Mouse (Mus musculus): ENCODE measurements around the gene Tktl1. TPM values are rescaled to one million over a fixed set of nuclear protein-coding genes. Genes with fewer than 3 reads are reported as not detected.

Gene Tktl1
- polyA plus RNA-seq, 1 experiment: not detected

DNA sequence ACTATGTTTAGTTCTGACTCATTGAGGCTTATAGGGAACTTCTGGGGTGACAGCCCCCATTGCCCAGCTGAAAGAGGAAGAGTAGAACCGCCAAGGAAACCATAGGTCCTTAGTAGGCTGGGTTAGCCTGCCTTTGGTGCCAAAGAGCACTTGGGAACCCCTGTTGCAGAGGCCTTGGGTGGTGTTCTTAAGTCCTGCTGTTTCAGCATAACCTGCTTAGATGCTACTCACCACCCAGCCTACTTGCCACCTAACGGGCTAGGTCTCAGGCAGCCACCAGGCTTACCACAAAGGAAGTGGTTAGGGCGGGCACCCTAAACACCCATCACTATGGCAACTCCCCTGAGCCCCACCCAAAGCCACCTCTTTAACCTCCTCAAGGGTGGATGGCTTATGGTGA is 66.7 kb downstream of the Tktl1 start:
- Histone ChIP-seq H3K4me3 (replicated peaks) (peak overlapping the region; percentile 94), H3K27me3 (replicated peaks) (peaks cover 25% of the 10 kb centered on the region), H3K9me3 (peaks cover 4% of the 10 kb centered on the region; the same call in 1 of the 2 replicates), H3K36me3 (replicated peaks; ENCODE audit: low read length) (peaks cover 49% of the 10 kb centered on the region), H3K4me1 (peaks cover 49% of the 10 kb centered on the region)
- TF ChIP-seq GATA1 (IDR thresholded peaks at IDR 0.05; ENCODE audit: borderline replicate concordance, low read length) (no peak), FLI1 (IDR thresholded peaks at IDR 0.05; ENCODE audit: low read length) (no peak)

DNA sequence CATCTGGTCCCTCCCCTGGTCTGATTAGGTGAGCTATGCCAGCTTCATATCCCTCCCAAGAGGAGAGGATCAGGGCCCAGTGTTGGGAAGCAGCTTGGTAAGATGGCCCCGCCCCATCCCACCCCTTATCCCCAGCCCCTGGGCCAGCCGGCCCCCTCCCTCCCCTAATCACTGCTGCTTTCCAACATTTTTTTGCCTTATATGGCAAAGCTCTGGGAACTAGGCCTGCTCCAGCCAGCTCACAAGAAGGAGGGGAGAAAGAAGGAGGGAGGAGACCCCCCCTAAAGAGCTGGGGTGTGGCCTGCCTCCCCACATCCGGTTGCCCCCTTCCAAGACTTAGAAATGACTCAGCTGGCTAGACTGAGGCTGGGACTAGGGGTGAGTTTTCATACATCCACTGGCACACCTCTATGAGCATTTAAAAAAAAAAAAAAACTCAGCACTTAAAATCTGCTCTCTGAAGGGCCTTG is 67.6 kb downstream of the Tktl1 start:
- TF ChIP-seq FLI1 (IDR thresholded peaks at IDR 0.05; ENCODE audit: low read length) (no peak), GATA1 (IDR thresholded peaks at IDR 0.05; ENCODE audit: borderline replicate concordance, low read length) (no peak)
- Histone ChIP-seq H3K4me3 (replicated peaks) (peak overlapping the region; percentile 94), H3K4me1 (peaks cover 54% of the 10 kb centered on the region), H3K9me3 (peaks cover 4% of the 10 kb centered on the region; the same call in 1 of the 2 replicates), H3K27me3 (replicated peaks) (peaks cover 22% of the 10 kb centered on the region), H3K36me3 (replicated peaks; ENCODE audit: low read length) (peaks cover 41% of the 10 kb centered on the region)

DNA sequence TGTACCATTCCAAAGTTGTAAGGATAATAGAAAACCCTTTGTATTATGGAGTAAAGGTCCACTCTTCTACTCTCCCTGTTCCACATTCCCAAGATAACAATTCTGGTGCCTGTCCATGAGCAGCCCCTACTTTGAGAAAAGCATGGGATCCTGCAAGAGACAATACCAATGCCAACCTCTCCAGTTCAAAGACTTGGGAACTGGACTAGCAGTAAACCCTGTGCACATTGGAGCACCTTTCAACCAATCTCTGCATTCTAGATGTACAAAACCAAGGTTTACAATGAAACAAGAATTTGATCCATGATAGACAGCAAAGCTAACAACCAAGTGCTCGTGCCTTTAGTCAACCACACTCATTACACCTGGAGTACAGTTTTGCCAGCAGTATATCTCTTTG is 68.0 kb downstream of the Tktl1 start:
- peaks cover 4% of the 10 kb centered on the region; the same call in 1 of the 2 replicates for H3K9me3 ChIP-seq
- H3K27me3 ChIP-seq (replicated peaks): peaks cover 20% of the 10 kb centered on the region
- peaks cover 54% of the 10 kb centered on the region for H3K4me1 ChIP-seq
- TF ChIP-seq FLI1 (IDR thresholded peaks at IDR 0.05; ENCODE audit: low read length) (no peak), GATA1 (IDR thresholded peaks at IDR 0.05; ENCODE audit: borderline replicate concordance, low read length) (no peak)
- peaks cover 36% of the 10 kb centered on the region for H3K36me3 ChIP-seq (replicated peaks; ENCODE audit: low read length)
- peak overlapping the region; percentile 94 for H3K4me3 ChIP-seq (replicated peaks)

DNA sequence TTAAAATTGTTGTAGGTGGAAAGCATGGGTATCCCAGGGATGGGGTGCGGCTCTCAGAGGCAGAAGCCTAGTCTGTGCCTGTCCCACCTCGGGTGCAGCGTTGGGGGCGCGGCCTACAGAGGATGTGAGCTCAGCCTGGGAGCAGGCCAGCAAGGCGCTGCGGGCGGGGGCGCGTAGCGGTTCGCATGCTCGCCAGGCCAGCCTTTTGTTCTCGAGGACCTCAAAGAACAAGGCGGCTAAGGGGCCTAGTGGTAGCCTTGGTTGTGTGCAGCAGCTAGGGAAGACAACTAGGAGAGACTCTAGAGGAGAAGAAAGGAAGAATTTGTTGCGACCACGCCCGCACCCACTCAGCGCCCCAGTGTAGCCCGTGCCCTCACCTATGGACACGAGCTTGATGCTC is 68.6 kb downstream of the Tktl1 start:
- peaks cover 51% of the 10 kb centered on the region for H3K4me1 ChIP-seq

DNA sequence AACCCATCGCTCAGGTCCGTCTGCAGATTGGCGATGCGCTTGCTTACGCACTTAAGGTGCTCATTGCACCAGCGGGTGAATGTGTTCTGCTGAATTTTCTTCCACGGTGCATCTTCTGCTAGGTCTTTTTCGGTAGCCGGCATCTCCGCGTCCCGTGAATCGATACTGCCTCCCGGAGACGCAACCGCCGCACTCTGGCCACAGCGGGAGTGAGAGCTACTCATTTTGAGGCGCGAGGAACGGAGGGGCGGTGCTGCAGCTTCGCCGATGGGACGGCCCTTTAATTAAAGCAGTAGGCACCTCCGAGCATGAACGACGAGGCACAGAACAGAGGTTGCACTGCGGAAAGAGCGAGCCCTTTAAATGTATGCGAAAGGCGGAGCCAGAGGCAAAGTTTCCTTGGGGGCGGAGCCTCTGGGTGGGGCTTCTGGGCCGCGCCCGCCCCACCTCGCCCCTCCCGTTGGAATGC is 69.2 kb downstream of the Tktl1 start:
- Histone ChIP-seq H3K4me1 (peaks cover 46% of the 10 kb centered on the region), H3K27me3 (replicated peaks) (peaks cover 13% of the 10 kb centered on the region), H3K36me3 (replicated peaks; ENCODE audit: low read length) (peaks cover 25% of the 10 kb centered on the region), H3K9me3 (peaks cover 4% of the 10 kb centered on the region; the same call in 1 of the 2 replicates), H3K4me3 (replicated peaks) (peak overlapping the region; percentile 94)
- TF ChIP-seq FLI1 (IDR thresholded peaks at IDR 0.05; ENCODE audit: low read length) (no peak), GATA1 (IDR thresholded peaks at IDR 0.05; ENCODE audit: borderline replicate concordance, low read length) (no peak)

More for the DNA sequence above, 68.6 kb downstream of the Tktl1 start:
- Histone ChIP-seq H3K27me3 (replicated peaks) (peaks cover 16% of the 10 kb centered on the region), H3K9me3 (peaks cover 4% of the 10 kb centered on the region; the same call in 1 of the 2 replicates), H3K4me3 (replicated peaks) (peak overlapping the region; percentile 94), H3K36me3 (replicated peaks; ENCODE audit: low read length) (peaks cover 31% of the 10 kb centered on the region)
- no peak for TF ChIP-seq GATA1 (IDR thresholded peaks at IDR 0.05; ENCODE audit: borderline replicate concordance, low read length)
- TF ChIP-seq FLI1 (IDR thresholded peaks at IDR 0.05; ENCODE audit: low read length): no peak

DNA sequence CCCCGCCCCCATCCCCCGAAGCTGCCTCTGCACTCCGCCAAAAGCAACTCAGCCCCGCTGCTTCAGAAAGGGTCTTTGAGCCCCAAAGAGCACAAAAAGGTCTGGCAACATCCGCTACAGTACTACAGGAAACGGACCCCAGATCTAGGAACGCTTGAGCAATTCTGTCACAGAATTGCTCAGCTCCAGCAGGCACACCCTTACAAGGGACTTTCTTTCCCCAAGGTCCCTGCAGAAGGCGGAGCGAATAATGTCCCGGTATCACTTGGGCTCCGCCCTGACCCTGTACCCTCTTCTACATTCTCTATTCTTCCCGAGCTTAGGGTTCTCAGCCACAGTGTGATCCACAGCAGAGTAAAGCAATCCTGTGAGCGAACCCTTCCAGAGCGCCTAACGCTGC is 69.6 kb downstream of the Tktl1 start:
- Histone ChIP-seq H3K4me1 (peaks cover 42% of the 10 kb centered on the region), H3K27me3 (replicated peaks) (peaks cover 13% of the 10 kb centered on the region), H3K4me3 (replicated peaks) (peak overlapping the region; percentile 94), H3K36me3 (replicated peaks; ENCODE audit: low read length) (peaks cover 21% of the 10 kb centered on the region), H3K9me3 (peaks cover 4% of the 10 kb centered on the region; the same call in 1 of the 2 replicates)
- no peak for TF ChIP-seq GATA1 (IDR thresholded peaks at IDR 0.05; ENCODE audit: borderline replicate concordance, low read length)
- no peak for TF ChIP-seq FLI1 (IDR thresholded peaks at IDR 0.05; ENCODE audit: low read length)

DNA sequence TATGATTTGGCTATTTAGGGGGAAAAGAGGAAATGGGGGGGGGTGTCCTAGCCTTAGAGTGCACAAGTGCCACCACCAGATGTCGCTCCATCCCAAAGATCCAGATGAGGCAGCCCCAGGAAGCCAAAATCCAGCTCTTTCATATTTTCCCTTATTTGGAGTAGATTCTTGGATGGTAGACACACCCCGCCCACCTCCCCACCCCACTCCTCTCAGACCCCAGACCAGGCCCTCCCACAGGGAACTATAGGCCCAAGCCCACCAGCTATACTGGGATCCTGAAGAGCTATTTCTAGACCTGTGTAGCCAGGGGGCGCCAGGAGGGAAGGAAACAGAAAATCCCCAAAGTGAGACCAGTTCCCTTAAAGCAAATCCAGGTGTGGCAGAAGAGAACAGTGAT is 71.6 kb downstream of the Tktl1 start:
- Histone ChIP-seq H3K9me3 (peaks cover 4% of the 10 kb centered on the region; the same call in 1 of the 2 replicates), H3K4me3 (replicated peaks) (peak overlapping the region; percentile 92), H3K27me3 (replicated peaks) (peaks cover 13% of the 10 kb centered on the region), H3K36me3 (replicated peaks; ENCODE audit: low read length) (peaks cover under 1% of the 10 kb centered on the region), H3K4me1 (peaks cover 25% of the 10 kb centered on the region)
- TF ChIP-seq FLI1 (IDR thresholded peaks at IDR 0.05; ENCODE audit: low read length) (no peak), GATA1 (IDR thresholded peaks at IDR 0.05; ENCODE audit: borderline replicate concordance, low read length) (no peak)

DNA sequence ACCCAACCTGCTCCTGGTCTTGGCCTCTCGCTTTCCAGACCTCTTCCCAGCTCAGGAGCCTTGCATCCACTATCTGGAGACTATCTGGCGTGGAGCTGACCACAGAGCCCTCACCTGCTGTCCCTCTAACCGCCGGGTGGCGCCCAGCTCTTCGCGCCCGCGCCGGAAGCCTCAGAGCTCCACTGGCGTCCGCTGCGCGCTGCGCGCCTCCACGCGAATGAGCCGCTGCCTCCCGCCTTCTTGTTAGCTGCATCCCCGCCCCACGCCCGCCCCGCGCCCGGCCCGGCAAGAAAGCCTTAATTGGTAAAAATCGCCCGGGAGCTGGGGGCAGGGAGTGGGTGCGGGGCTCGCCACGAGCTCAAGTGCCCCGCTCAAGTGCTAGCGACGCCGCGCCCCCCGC is 72.6 kb downstream of the Tktl1 start, which contains the start of gene Flna:
Flna (minus strand) TSS at position 206 of the 400 bp plus-strand sequence.
- H3K27me3 ChIP-seq (replicated peaks): peaks cover 13% of the 10 kb centered on the region
- TF ChIP-seq GATA1 (IDR thresholded peaks at IDR 0.05; ENCODE audit: borderline replicate concordance, low read length): no peak
- TF ChIP-seq FLI1 (IDR thresholded peaks at IDR 0.05; ENCODE audit: low read length): no peak
- peaks cover 20% of the 10 kb centered on the region for H3K4me1 ChIP-seq
- H3K36me3 ChIP-seq (replicated peaks; ENCODE audit: low read length): no peaks in the 10 kb centered on the region
- peak within 1 kb of the TSS; percentile 92 for H3K4me3 ChIP-seq (replicated peaks)
- peaks cover 4% of the 10 kb centered on the region; the same call in 1 of the 2 replicates for H3K9me3 ChIP-seq

DNA sequence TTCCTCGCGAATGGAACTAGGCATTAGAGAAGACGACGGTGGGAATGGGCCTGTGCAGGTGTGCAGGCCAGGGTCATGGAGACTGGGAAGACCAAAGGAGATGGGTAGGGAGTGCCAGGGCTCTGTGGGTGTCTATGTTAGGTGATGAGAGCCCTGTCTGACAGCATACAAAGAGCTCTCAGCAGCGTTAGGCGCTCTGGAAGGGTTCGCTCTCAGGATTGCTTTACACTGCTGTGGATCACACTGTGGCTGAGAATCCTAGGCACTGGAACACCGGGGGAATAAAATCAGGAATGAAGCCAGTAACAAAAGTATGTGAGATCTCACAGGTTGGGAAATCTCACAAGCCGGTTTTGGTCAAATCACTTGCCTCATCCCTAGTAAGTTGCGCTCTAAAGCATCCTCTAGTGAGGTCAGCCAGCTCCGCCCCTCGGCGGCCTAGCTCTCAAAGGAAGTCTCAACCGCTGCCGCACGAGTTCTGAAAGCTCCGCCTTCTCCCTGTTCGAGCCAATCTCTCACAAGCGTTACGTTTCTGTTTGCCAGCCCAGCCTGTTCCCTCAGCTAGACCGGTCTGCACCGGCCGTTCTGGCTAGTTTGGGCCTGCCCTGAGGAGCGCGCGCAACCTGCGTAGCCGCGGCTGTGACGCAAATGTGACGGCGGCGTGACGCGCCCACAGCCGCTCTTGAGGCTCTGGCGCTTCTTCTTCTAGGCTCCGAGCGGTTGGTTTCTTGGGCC is 77.3 kb downstream of the Tktl1 start, which contains the start of gene Emd:
Emd (plus strand) TSS at position 535 of the 735 bp plus-strand sequence.
- Histone ChIP-seq H3K27me3 (replicated peaks) (peaks cover 4% of the 10 kb centered on the region), H3K36me3 (replicated peaks; ENCODE audit: low read length) (peaks cover 28% of the 10 kb centered on the region)

More for the DNA sequence above, 77.3 kb downstream of the Tktl1 start, which contains the start of gene Emd:
- TF ChIP-seq FLI1 (IDR thresholded peaks at IDR 0.05; ENCODE audit: low read length) (no peak), GATA1 (IDR thresholded peaks at IDR 0.05; ENCODE audit: borderline replicate concordance, low read length) (no peak)
- Histone ChIP-seq H3K4me3 (replicated peaks) (peak within 1 kb of the TSS; percentile 98), H3K4me1 (peaks cover 39% of the 10 kb centered on the region), H3K9me3 (no peaks in the 10 kb centered on the region)
